Mouse (Mus musculus): ENCODE measurements around the gene Ptgfrn. TPM values are rescaled to one million over a fixed set of nuclear protein-coding genes. Genes with fewer than 3 reads are reported as not detected.

The Ptgfrn gene
- polyA plus RNA-seq, 1 experiment from 2014 or later, result 8.3 TPM

DNA sequence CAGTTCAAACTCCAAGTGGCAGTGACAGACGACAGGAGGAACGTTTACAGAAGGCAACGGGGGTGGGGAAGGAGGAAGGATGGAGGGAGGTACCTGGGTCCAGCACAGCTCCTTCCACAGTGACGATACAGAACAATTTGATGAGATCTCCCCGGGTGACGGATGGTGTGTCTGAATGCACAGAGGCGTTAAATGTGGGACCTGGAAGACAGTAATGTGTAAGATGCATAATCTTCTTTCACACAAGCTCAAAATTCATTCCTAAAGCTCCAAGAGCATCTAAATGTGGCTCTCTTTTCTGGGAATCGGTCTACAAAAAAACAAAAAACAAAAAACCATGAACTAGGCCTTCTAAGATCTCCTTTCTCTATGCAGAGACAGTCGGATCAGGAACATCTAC lies 60.1 kb downstream of the Ptgfrn start:
- Histone ChIP-seq H3K27ac (ENCODE audit: low read depth, low read length) (no peak overlapping the region), H3K4me1 (ENCODE audit: control insufficient read depth, insufficient read depth, low read length) (no peaks in the 10 kb centered on the region), H3K27me3 (ENCODE audit: control insufficient read depth, insufficient read depth, low read length) (no peaks in the 10 kb centered on the region), H3K36me3 (ENCODE audit: control insufficient read depth, insufficient read depth, low read length) (0 out of 2 replicates have a peak, but pooled peaks cover 3% of the 10 kb centered on the region), H3K9me3 (replicated peaks; ENCODE audit: control insufficient read depth, low read length) (no peaks in the 10 kb centered on the region), H3K4me3 (ENCODE audit: low read depth, low read length) (no peak overlapping the region), H3K9ac (ENCODE audit: low read depth, low read length) (no peak overlapping the region), H3K4me2 (no peak overlapping the region)
- 72% methylated on average over 9 of the region's 9 CpGs for WGBS (ENCODE audit: insufficient replicate concordance)
- no peak for ATAC-seq (replicated peaks; ENCODE audit: insufficient number of reproducible peaks, low FRiP score, low TSS enrichment)

- no peaks in the 10 kb centered on the region for H3K9me3 ChIP-seq (replicated peaks; ENCODE audit: control insufficient read depth, low read length)
- WGBS (ENCODE audit: insufficient replicate concordance), result 71% methylated on average over 2 of the region's 2 CpGs
- no peaks in the 10 kb centered on the region for H3K4me1 ChIP-seq (ENCODE audit: control insufficient read depth, insufficient read depth, low read length)
- no peak overlapping the region for H3K4me2 ChIP-seq
- ATAC-seq (replicated peaks; ENCODE audit: insufficient number of reproducible peaks, low FRiP score, low TSS enrichment), result no peak
- H3K27ac ChIP-seq (ENCODE audit: low read depth, low read length), result no peak overlapping the region
- no peaks in the 10 kb centered on the region for H3K27me3 ChIP-seq (ENCODE audit: control insufficient read depth, insufficient read depth, low read length)
- H3K4me3 ChIP-seq (ENCODE audit: low read depth, low read length), result no peak overlapping the region
- H3K9ac ChIP-seq (ENCODE audit: low read depth, low read length), result no peak overlapping the region
- 0 out of 2 replicates have a peak, but pooled peaks cover 3% of the 10 kb centered on the region for H3K36me3 ChIP-seq (ENCODE audit: control insufficient read depth, insufficient read depth, low read length)
Measured at GRCm38 (mm10) chr3:101048781-101049180, 61.3 kb downstream of the Ptgfrn start.

DNA sequence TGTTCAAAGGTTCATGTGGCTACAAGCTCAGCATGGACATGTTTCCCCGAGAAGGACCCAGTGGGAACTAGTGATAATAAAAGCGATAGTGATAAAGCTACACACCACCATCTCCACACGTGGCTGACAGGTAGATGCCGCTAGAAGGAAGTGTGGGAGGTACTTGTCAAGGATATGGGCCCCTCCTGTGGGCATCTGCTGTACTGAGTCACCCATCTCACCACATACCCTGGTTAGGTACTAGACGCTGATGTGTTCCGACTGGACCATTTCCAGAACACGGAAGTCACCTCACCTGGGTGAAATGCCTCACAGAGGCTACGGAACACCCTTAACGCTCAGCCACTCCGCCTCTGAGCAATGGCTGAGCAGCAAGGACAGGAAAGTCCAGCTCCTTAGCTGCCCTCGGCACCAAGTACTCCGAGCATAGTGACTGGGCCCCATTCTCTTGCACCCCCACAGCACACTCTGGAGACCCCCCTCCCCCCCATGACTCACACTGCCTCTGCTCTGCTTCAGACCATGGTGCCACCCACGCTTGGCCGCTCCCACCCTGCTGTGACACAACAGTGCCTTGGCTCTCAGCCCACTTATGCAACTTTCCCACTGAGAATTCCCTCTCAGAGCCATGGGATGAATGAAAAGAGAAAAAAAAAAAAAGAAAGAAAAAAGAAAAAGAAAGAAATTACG lies 62.3 kb downstream of the Ptgfrn start:
- H3K9me3 ChIP-seq (replicated peaks; ENCODE audit: control insufficient read depth, low read length), result no peaks in the 10 kb centered on the region
- H3K27ac ChIP-seq (ENCODE audit: low read depth, low read length), result no peak overlapping the region
- H3K4me2 ChIP-seq, result no peak overlapping the region
- no peaks in the 10 kb centered on the region for H3K4me1 ChIP-seq (ENCODE audit: control insufficient read depth, insufficient read depth, low read length)
- H3K4me3 ChIP-seq (ENCODE audit: low read depth, low read length), result no peak overlapping the region
- H3K27me3 ChIP-seq (ENCODE audit: control insufficient read depth, insufficient read depth, low read length), result no peaks in the 10 kb centered on the region
- 83% methylated on average over 15 of the region's 15 CpGs for WGBS (ENCODE audit: insufficient replicate concordance)
- ATAC-seq (replicated peaks; ENCODE audit: insufficient number of reproducible peaks, low FRiP score, low TSS enrichment), result no peak
- no peak overlapping the region for H3K9ac ChIP-seq (ENCODE audit: low read depth, low read length)
- H3K36me3 ChIP-seq (ENCODE audit: control insufficient read depth, insufficient read depth, low read length), result 0 out of 2 replicates have a peak, but pooled peaks cover 3% of the 10 kb centered on the region

- WGBS (ENCODE audit: insufficient replicate concordance), result 80% methylated on average over 15 of the region's 15 CpGs
- no peaks in the 10 kb centered on the region for H3K27me3 ChIP-seq (ENCODE audit: control insufficient read depth, insufficient read depth, low read length)
- H3K4me1 ChIP-seq (ENCODE audit: control insufficient read depth, insufficient read depth, low read length), result no peaks in the 10 kb centered on the region
- H3K9ac ChIP-seq (ENCODE audit: low read depth, low read length), result no peak overlapping the region
- H3K4me2 ChIP-seq, result no peak overlapping the region
- H3K4me3 ChIP-seq (ENCODE audit: low read depth, low read length), result no peak overlapping the region
- H3K27ac ChIP-seq (ENCODE audit: low read depth, low read length), result no peak overlapping the region
- H3K9me3 ChIP-seq (replicated peaks; ENCODE audit: control insufficient read depth, low read length), result no peaks in the 10 kb centered on the region
- ATAC-seq (replicated peaks; ENCODE audit: insufficient number of reproducible peaks, low FRiP score, low TSS enrichment), result no peak
- H3K36me3 ChIP-seq (ENCODE audit: control insufficient read depth, insufficient read depth, low read length), result peaks cover 3% of the 10 kb centered on the region
Measured at GRCm38 (mm10) chr3:101045431-101045830, 64.6 kb downstream of the Ptgfrn start.

DNA sequence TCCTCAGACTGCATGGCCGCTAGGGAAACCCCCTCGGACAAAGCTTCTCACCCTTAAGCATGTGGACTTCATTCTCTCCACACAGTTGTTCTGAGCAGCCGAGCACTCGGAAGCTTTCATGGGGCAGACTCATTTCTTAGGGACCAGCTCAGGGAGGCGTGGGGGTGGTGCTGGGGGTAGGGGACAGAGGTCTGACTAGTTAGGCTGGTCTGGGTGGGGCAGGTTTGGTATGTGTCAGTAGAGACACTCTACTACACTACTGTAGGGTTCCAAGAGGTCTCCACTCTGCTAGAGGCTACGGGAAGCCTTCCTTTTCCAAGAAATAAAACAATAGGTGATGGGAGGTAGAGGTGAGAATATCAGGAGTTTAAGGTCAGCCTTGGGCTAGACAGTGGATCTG lies 65.4 kb downstream of the Ptgfrn start:
- Histone ChIP-seq H3K9me3 (replicated peaks; ENCODE audit: control insufficient read depth, low read length) (no peaks in the 10 kb centered on the region), H3K27me3 (ENCODE audit: control insufficient read depth, insufficient read depth, low read length) (no peaks in the 10 kb centered on the region), H3K36me3 (ENCODE audit: control insufficient read depth, insufficient read depth, low read length) (peaks cover 3% of the 10 kb centered on the region), H3K4me3 (ENCODE audit: low read depth, low read length) (no peak overlapping the region), H3K4me1 (ENCODE audit: control insufficient read depth, insufficient read depth, low read length) (no peaks in the 10 kb centered on the region), H3K9ac (ENCODE audit: low read depth, low read length) (no peak overlapping the region), H3K27ac (ENCODE audit: low read depth, low read length) (no peak overlapping the region), H3K4me2 (no peak overlapping the region)
- ATAC-seq (replicated peaks; ENCODE audit: insufficient number of reproducible peaks, low FRiP score, low TSS enrichment), result no peak
- WGBS (ENCODE audit: insufficient replicate concordance), result 79% methylated on average over 6 of the region's 6 CpGs

DNA sequence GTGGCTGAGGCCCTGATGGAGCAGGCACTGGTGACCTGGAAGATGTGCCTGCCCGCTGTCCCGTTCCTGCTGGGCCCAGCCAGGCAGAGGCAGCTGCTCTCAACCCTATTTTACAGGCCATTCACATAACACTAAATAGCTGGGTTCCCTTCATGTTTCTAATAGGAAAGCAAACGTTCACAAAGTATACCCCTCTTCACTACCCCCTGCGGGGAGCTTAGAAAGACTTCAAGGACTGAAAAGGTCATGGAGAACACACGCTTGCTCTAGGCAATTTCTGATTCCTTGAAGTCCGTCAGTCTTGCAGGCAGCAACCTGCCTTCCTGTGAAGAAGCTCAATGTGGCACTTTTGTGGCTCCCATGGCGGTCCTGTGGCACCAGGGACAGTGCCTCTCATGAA lies 68.1 kb downstream of the Ptgfrn start:
- 76% methylated on average over 7 of the region's 7 CpGs for WGBS (ENCODE audit: insufficient replicate concordance)
- Histone ChIP-seq H3K9ac (ENCODE audit: low read depth, low read length) (no peak overlapping the region), H3K4me2 (no peak overlapping the region), H3K36me3 (ENCODE audit: control insufficient read depth, insufficient read depth, low read length) (peaks cover 3% of the 10 kb centered on the region), H3K4me3 (ENCODE audit: low read depth, low read length) (no peak overlapping the region), H3K9me3 (replicated peaks; ENCODE audit: control insufficient read depth, low read length) (no peaks in the 10 kb centered on the region), H3K27ac (ENCODE audit: low read depth, low read length) (no peak overlapping the region), H3K27me3 (ENCODE audit: control insufficient read depth, insufficient read depth, low read length) (no peaks in the 10 kb centered on the region), H3K4me1 (ENCODE audit: control insufficient read depth, insufficient read depth, low read length) (0 out of 2 replicates have a peak, but pooled peaks cover 3% of the 10 kb centered on the region)
- ATAC-seq (replicated peaks; ENCODE audit: insufficient number of reproducible peaks, low FRiP score, low TSS enrichment), result no peak

GRCm38 (mm10) chr3:101037984-101038545 lies 72.0 kb downstream of the Ptgfrn start:
- ATAC-seq (replicated peaks; ENCODE audit: insufficient number of reproducible peaks, low FRiP score, low TSS enrichment), result no peak
- 85% methylated on average over 5 of the region's 5 CpGs for WGBS (ENCODE audit: insufficient replicate concordance)

GRCm38 (mm10) chr3:101036001-101036400 lies 74.1 kb downstream of the Ptgfrn start:
- no peaks in the 10 kb centered on the region for H3K9me3 ChIP-seq (replicated peaks; ENCODE audit: control insufficient read depth, low read length)
- H3K27ac ChIP-seq (ENCODE audit: low read depth, low read length), result no peak overlapping the region
- peaks cover 20% of the 10 kb centered on the region for H3K4me1 ChIP-seq (ENCODE audit: control insufficient read depth, insufficient read depth, low read length)
- no peak overlapping the region for H3K4me3 ChIP-seq (ENCODE audit: low read depth, low read length)
- no peak overlapping the region for H3K4me2 ChIP-seq
- ATAC-seq (replicated peaks; ENCODE audit: insufficient number of reproducible peaks, low FRiP score, low TSS enrichment), result no peak
- 99% methylated on average over 2 of the region's 2 CpGs for WGBS (ENCODE audit: insufficient replicate concordance)
- no peaks in the 10 kb centered on the region for H3K36me3 ChIP-seq (ENCODE audit: control insufficient read depth, insufficient read depth, low read length)
- no peak overlapping the region for H3K9ac ChIP-seq (ENCODE audit: low read depth, low read length)
- no peaks in the 10 kb centered on the region for H3K27me3 ChIP-seq (ENCODE audit: control insufficient read depth, insufficient read depth, low read length)

More at GRCm38 (mm10) chr3:101037984-101038545, 72.0 kb downstream of the Ptgfrn start:
- Histone ChIP-seq H3K36me3 (ENCODE audit: control insufficient read depth, insufficient read depth, low read length) (no peaks in the 10 kb centered on the region; the same call in none of the 2 replicates), H3K4me1 (ENCODE audit: control insufficient read depth, insufficient read depth, low read length) (peaks cover 10% of the 10 kb centered on the region; the same call in 1 of the 2 replicates), H3K4me3 (ENCODE audit: low read depth, low read length) (no peak overlapping the region), H3K9ac (ENCODE audit: low read depth, low read length) (no peak overlapping the region), H3K27me3 (ENCODE audit: control insufficient read depth, insufficient read depth, low read length) (no peaks in the 10 kb centered on the region), H3K27ac (ENCODE audit: low read depth, low read length) (no peak overlapping the region), H3K9me3 (replicated peaks; ENCODE audit: control insufficient read depth, low read length) (no peaks in the 10 kb centered on the region), H3K4me2 (no peak overlapping the region)

DNA sequence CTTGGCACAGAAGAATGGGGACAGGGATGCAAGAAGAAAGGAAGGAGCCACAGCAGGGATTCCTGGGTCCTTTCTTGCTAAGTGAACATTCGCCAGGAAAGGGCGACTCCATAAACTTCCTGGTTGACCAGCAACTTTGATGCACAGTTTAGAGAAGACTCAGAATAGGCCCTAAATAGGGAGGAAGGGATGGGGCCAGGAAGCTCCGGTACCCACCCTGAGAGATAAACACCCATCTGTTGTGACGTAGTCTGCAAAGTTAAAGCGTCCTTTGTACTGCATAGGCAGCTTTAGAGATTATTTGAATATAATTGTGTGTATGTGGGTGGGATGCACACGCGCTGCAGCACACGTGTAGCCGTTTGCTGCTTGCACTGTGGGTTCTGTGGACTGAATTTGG lies 75.6 kb downstream of the Ptgfrn start:
- 79% methylated on average over 9 of the region's 9 CpGs for WGBS (ENCODE audit: insufficient replicate concordance)
- peaks cover 23% of the 10 kb centered on the region for H3K4me1 ChIP-seq (ENCODE audit: control insufficient read depth, insufficient read depth, low read length)
- H3K4me3 ChIP-seq (ENCODE audit: low read depth, low read length), result no peak overlapping the region
- no peak overlapping the region for H3K9ac ChIP-seq (ENCODE audit: low read depth, low read length)
- H3K9me3 ChIP-seq (replicated peaks; ENCODE audit: control insufficient read depth, low read length), result no peaks in the 10 kb centered on the region
- ATAC-seq (replicated peaks; ENCODE audit: insufficient number of reproducible peaks, low FRiP score, low TSS enrichment), result no peak
- no peak overlapping the region for H3K27ac ChIP-seq (ENCODE audit: low read depth, low read length)
- H3K36me3 ChIP-seq (ENCODE audit: control insufficient read depth, insufficient read depth, low read length), result no peaks in the 10 kb centered on the region
- H3K27me3 ChIP-seq (ENCODE audit: control insufficient read depth, insufficient read depth, low read length), result no peaks in the 10 kb centered on the region
- H3K4me2 ChIP-seq, result no peak overlapping the region

All from heart, embryonic 11.5 days (tissue).